Mouse (Mus musculus) midbrain, embryonic 13.5 days (tissue): ENCODE results near the gene Tnfrsf22. TPM values are rescaled to one million over a fixed set of nuclear protein-coding genes. Genes with fewer than 3 reads are reported as not detected.

ENCODE experiments used
- ATAC-seq: fragments of 200-750 bp; cut with Nextera tagmentation; 2 replicates; pipeline ENCODE4 v1.8.0; 2017; ENCODE audit warnings: mild to moderate bottlenecking, moderate TSS enrichment, moderate library complexity
- H3K27ac ChIP-seq: fragments of 300-500 bp; sonication (generic); 2 replicates; pipeline ENCODE4 v1.5.1; 2015; ENCODE audit warnings: inconsistent platforms, mild to moderate bottlenecking, moderate library complexity
- H3K27me3 ChIP-seq: fragments of 300-500 bp; sonication (generic); 2 replicates; pipeline ENCODE4 v1.6.1; 2015; ENCODE audit warnings: mild to moderate bottlenecking, inconsistent platforms
- H3K36me3 ChIP-seq: fragments of 300-500 bp; sonication (generic); 2 replicates; pipeline ENCODE4 v1.6.1; 2015; ENCODE audit warnings: mild to moderate bottlenecking, inconsistent platforms
- H3K4me1 ChIP-seq: fragments of 300-500 bp; sonication (generic); replicated peaks from 2 replicates; pipeline ENCODE4 v1.6.1; 2015; ENCODE audit warnings: inconsistent platforms
- H3K4me2 ChIP-seq: fragments of 300-500 bp; sonication (generic); replicated peaks from 2 replicates; pipeline ENCODE4 v1.6.1; 2015; ENCODE audit warnings: moderate library complexity, mild to moderate bottlenecking, inconsistent platforms
- H3K4me3 ChIP-seq: fragments of 300-500 bp; sonication (generic); replicated peaks from 2 replicates; pipeline ENCODE4 v1.5.1; 2015; ENCODE audit warnings: mild to moderate bottlenecking, inconsistent platforms
- H3K9ac ChIP-seq: fragments of 300-500 bp; sonication (generic); replicated peaks from 2 replicates; pipeline ENCODE4 v1.6.1; 2015; ENCODE audit warnings: mild to moderate bottlenecking, inconsistent platforms
- H3K9me3 ChIP-seq: fragments of 300-500 bp; sonication (generic); 2 replicates; pipeline ENCODE4 v1.6.1; 2016; ENCODE audit warnings: mild to moderate bottlenecking, inconsistent platforms
- WGBS: fragments of 180-500 bp; shearing (Covaris S2); methylation state at CpG from one replicate; pipeline ENCODE4 v1.1.7; 2015; 5-methylcytosine and 5-hydroxymethylcytosine counted together
- polyA plus RNA-seq: library from polyadenylated mRNA; unstranded; fragments of >200 nt; fragmentation: Nextera tagmentation; extraction: Ambion mirVana; gene quantifications from 2 replicates; pipeline ENCODE4 v1.2.1, GENCODE M21; 2015

Gene Tnfrsf22
- polyA plus RNA-seq, 1 experiment from 2014 or later = 3.9 TPM

DNA sequence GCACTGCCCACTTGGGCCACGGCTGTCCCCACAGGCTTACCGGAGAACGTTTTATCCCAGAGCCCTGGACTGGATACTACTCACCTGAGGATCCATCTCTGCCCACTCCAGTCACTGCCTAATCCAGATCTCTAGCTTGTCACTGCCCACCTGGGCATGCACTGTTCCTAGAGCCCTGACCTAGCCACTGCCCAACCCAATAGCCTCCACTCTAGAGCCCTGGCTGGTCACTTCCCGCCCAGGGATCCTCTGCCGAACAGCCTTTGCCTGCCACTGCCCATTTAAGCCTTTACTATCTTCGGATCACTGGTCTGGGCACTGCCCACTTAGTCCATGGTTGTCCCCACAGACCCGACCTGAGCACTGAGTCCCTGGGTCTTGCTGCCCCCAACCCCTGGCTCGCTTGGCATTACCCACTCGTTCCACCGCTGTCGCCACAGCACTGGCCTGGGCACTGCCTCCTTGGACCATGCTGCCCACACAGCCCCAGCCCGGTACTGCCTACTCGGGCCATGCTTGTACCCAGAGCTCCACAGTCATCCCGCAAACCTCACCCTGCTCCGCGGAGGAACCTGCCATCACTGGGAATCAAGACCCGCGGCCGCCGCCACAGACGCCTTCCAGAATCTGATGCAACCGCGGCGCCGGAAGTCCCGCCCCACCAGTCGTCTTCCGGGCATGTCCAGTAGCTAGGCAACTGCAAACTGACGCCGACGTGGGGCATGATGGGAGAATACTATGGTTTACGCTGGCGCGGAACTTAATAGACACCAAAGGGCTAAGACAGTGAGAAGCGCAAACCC is 49.8 kb downstream of the Tnfrsf22 start, which contains the start of gene Cars:
Cars (minus strand) TSS at position 663 of the 803 bp plus-strand sequence.
- Histone ChIP-seq H3K4me1 (peaks cover 21% of the 10 kb centered on the region), H3K4me3 (peak within 1 kb of the TSS; percentile 96), H3K27me3 (no peaks in the 10 kb centered on the region), H3K4me2 (peak within 1 kb of the TSS; percentile 99), H3K9me3 (no peaks in the 10 kb centered on the region), H3K27ac (peak within 1 kb of the TSS; percentile 74), H3K9ac (peak within 1 kb of the TSS; percentile 95), H3K36me3 (peaks cover 15% of the 10 kb centered on the region)
- WGBS = 2% methylated on average over 35 of the region's 35 CpGs
- ATAC-seq = peak; percentile 99

DNA sequence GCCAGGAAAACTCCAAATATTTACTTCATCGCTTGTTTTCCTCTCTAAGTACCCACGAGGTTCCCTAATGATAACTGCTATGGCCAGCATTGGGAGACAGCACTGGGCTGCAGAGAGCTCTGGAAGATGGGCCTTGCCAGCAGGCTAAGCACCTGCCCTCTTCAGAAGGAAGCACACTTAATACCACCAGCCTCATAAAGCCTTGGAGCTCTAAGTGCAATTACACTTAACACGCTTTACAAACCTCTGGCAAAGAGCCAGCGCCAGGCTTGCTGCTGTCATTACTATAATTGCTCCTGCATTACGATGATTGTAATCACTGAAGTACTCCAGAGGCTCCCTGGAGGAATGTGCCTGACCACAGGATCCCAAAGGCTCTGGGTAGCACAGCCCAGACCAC is 54.6 kb downstream of the Tnfrsf22 start:
- H3K9ac ChIP-seq = no peak overlapping the region
- no peak for ATAC-seq

DNA sequence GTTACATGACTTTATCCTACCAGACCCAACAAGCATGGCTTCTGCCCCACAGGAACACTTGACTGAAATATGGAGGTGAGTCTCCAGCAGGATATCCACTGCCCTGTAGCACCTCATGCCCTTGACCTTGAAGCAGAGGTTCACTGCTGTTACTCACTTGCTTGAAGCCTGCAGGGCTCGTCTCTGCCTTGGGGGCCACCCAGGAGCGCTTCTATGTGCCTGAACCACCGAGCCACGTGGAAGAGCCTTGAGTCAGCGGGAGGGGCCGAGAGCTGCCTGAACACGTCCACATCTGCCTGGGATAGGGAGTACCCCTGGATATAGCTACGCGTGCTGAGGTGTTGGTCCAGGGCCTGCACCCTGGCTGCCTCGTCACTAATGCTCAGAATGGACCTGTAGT is 57.2 kb downstream of the Tnfrsf22 start:
- Histone ChIP-seq H3K4me3 (no peak overlapping the region), H3K9ac (no peak overlapping the region), H3K27me3 (no peaks in the 10 kb centered on the region), H3K27ac (no peak overlapping the region), H3K9me3 (no peaks in the 10 kb centered on the region), H3K36me3 (peaks cover 70% of the 10 kb centered on the region), H3K4me2 (no peak overlapping the region), H3K4me1 (0 out of 2 replicates have a peak, but pooled peaks cover 7% of the 10 kb centered on the region)
- ATAC-seq = no peak
- WGBS = 88% methylated on average over 10 of the region's 10 CpGs

More for the DNA sequence above, 54.6 kb downstream of the Tnfrsf22 start:
- WGBS = 79% methylated on average over 5 of the region's 5 CpGs
- Histone ChIP-seq H3K36me3 (peaks cover 45% of the 10 kb centered on the region), H3K4me3 (no peak overlapping the region), H3K4me2 (no peak overlapping the region), H3K27me3 (no peaks in the 10 kb centered on the region), H3K27ac (no peak overlapping the region), H3K4me1 (peaks cover 18% of the 10 kb centered on the region), H3K9me3 (no peaks in the 10 kb centered on the region)

DNA sequence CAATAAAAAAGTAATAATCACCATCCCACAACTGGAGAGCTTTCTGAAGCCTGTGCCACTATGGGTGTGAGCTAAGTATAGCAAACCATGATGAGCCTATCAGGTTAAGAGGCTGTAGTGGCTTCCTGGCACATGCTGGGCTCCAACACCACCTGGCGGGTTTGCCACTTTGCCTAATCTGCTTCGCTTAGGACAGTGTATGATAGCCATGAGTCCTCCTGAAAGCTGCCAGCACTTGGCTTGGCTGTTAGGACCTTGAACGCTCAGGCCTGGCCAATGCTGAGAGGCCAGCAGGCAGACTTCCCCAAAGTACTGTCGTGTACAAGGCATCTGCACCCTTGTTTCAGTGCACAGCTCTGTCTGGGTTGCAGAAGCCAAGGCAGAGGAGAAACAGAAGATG is 61.5 kb downstream of the Tnfrsf22 start:
- ATAC-seq = no peak
- H3K4me1 ChIP-seq = no peaks in the 10 kb centered on the region
- no peak overlapping the region for H3K9ac ChIP-seq
- H3K27ac ChIP-seq = no peak overlapping the region
- no peaks in the 10 kb centered on the region for H3K27me3 ChIP-seq
- WGBS = 89% methylated on average over 4 of the region's 4 CpGs
- H3K4me2 ChIP-seq = no peak overlapping the region
- H3K9me3 ChIP-seq = no peaks in the 10 kb centered on the region
- H3K36me3 ChIP-seq = peaks cover 93% of the 10 kb centered on the region
- H3K4me3 ChIP-seq = no peak overlapping the region

DNA sequence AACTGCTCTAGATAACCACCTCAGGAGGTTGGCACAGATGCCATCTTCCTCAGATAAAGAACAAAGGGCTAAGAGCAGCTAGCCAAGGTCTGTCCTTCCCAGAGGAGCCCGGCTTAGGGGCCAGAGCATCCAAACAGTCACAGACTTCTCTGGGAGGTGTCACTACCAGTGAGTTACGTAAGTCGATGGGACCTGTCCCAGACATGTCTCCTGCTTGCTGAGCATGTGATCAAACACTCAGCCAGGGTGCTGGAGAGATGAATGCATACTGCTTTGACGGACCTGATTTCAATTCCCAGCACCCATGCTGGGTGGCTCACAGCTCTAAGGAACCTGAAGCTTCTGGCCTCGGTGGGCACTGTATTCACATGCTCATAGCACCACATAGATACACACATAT is 61.9 kb downstream of the Tnfrsf22 start:
- Histone ChIP-seq H3K9me3 (no peaks in the 10 kb centered on the region), H3K27ac (no peak overlapping the region), H3K4me1 (no peaks in the 10 kb centered on the region), H3K27me3 (no peaks in the 10 kb centered on the region), H3K36me3 (peaks cover 94% of the 10 kb centered on the region), H3K4me2 (no peak overlapping the region), H3K9ac (no peak overlapping the region), H3K4me3 (no peak overlapping the region)
- 94% methylated on average over 5 of the region's 5 CpGs for WGBS
- no peak for ATAC-seq

Other genes with a start within 250 kb of the Tnfrsf22 start
- gene Cdkn1c, start 188.6 kb downstream of the Tnfrsf22 start, polyA plus RNA-seq = 379 and 515 TPM in 2 replicates
- gene Slc22a18, start 175.9 kb downstream of the Tnfrsf22 start, polyA plus RNA-seq = 0.39 and 0.74 TPM in 2 replicates
- gene Phlda2, start 146.5 kb downstream of the Tnfrsf22 start, polyA plus RNA-seq = 0.37 and 0.73 TPM in 2 replicates
- gene Nap1l4, start 100.6 kb downstream of the Tnfrsf22 start, polyA plus RNA-seq = 364 and 378 TPM in 2 replicates
- gene Cars, start 49.6 kb downstream of the Tnfrsf22 start, polyA plus RNA-seq = 63.3 and 68.9 TPM in 2 replicates
- gene Tnfrsf26, start 20.9 kb downstream of the Tnfrsf22 start, polyA plus RNA-seq = 0.08 and 0.13 TPM in 2 replicates
- gene Tnfrsf23, start 36.2 kb upstream of the Tnfrsf22 start, polyA plus RNA-seq = 0.50 and 1.2 TPM in 2 replicates
- 27.0 and 27.3 TPM in 2 replicates for gene Osbpl5, start 107.3 kb upstream of the Tnfrsf22 start, polyA plus RNA-seq
- not detected in 2 replicates for gene Mrgprg, start 117.3 kb upstream of the Tnfrsf22 start, polyA plus RNA-seq
- 3.8 and 4.7 TPM in 2 replicates for gene Mrgpre, start 134.8 kb upstream of the Tnfrsf22 start, polyA plus RNA-seq
- gene Nadsyn1, start 173.2 kb upstream of the Tnfrsf22 start, polyA plus RNA-seq = 7.7 and 8.1 TPM in 2 replicates
- 54.0 and 60.0 TPM in 2 replicates for gene Dhcr7, start 173.5 kb upstream of the Tnfrsf22 start, polyA plus RNA-seq
- gene Gm498, start 217.2 kb upstream of the Tnfrsf22 start, polyA plus RNA-seq = not detected in 2 replicates